Mouse (Mus musculus): ENCODE measurements around the gene Dusp22.

DNA sequence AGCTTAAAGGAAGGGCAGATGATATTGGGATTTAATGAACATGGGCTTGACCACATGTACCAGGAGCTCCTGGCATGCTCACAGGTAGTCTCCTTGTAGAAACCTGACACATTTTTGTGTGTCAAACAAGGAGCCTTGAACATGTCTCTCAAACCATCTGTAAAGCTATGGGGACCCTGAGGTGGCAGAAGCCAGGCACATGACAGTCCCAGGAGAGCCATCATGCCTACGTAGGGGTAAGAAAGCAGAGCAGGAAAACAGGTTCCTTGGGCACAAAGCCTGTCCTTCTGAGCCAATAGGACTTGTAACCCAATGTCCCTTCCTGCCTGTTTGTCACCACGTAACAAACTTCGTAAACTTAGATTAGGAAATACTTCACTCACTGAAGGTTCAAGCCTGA lies 51.9 kb downstream of the Dusp22 start:
- TF ChIP-seq TAL1 (IDR thresholded peaks at IDR 0.05; ENCODE audit: low read length) (no peak), GATA1 (IDR thresholded peaks at IDR 0.05; ENCODE audit: low read length) (no peak)
